Mouse (Mus musculus) forebrain, embryonic 16.5 days (tissue): ENCODE data around the gene Rgs14. TPM values are rescaled to one million over a fixed set of nuclear protein-coding genes. Genes with fewer than 3 reads are reported as not detected.

Experiments used
- ATAC-seq: fragments of 200-750 bp; cut with Nextera tagmentation; 2 replicates; pipeline ENCODE4 v1.8.0; 2017; ENCODE audit warnings: mild to moderate bottlenecking, moderate library complexity
- H3K27ac ChIP-seq: fragments of 300-500 bp; sonication (generic); 2 replicates; pipeline ENCODE4 v1.5.1; 2014; ENCODE audit warnings: low read length, control low read depth
- H3K27me3 ChIP-seq: fragments of 300-500 bp; sonication (generic); replicated peaks from 2 replicates; pipeline ENCODE4 v1.6.1; 2014; ENCODE audit warnings: low read length; ENCODE audit not compliant: control insufficient read depth, insufficient read depth
- H3K36me3 ChIP-seq: fragments of 300-500 bp; sonication (generic); 2 replicates; pipeline ENCODE4 v1.6.1; 2014; ENCODE audit not compliant: control insufficient read depth, insufficient read depth
- H3K4me1 ChIP-seq: fragments of 300-500 bp; sonication (generic); replicated peaks from 2 replicates; pipeline ENCODE4 v1.6.1; 2014; ENCODE audit warnings: low read length; ENCODE audit not compliant: control insufficient read depth, insufficient read depth
- H3K4me2 ChIP-seq: fragments of 300-500 bp; sonication (generic); 2 replicates; pipeline ENCODE4 v1.6.1; 2014; ENCODE audit warnings: mild to moderate bottlenecking, low read length, control low read depth
- H3K4me3 ChIP-seq: fragments of 300-500 bp; sonication (generic); replicated peaks from 2 replicates; pipeline ENCODE4 v1.5.1; 2014; ENCODE audit warnings: mild to moderate bottlenecking, low read length, control low read depth
- H3K9ac ChIP-seq: fragments of 300-500 bp; sonication (generic); replicated peaks from 2 replicates; pipeline ENCODE4 v1.6.1; 2014; ENCODE audit warnings: low read depth, low read length, control low read depth
- H3K9me3 ChIP-seq: fragments of 300-500 bp; sonication (generic); 2 replicates; pipeline ENCODE4 v1.6.1; 2016; ENCODE audit warnings: low read length; ENCODE audit not compliant: control insufficient read depth
- WGBS: fragments of 180-500 bp; shearing (Covaris S2); extraction: QIAGEN DNeasy Blood & Tissue Kit; methylation state at CpG from one replicate; pipeline ENCODE4 v1.1.7; 2014; 5-methylcytosine and 5-hydroxymethylcytosine counted together
- polyA plus RNA-seq: library from polyadenylated mRNA; unstranded; fragments of >200 nt; fragmentation: Nextera tagmentation; extraction: Ambion mirVana; gene quantifications from 2 replicates; pipeline ENCODE4 v1.2.1, GENCODE M21; 2015

Rgs14 gene
- polyA plus RNA-seq, 1 experiment from 2014 or later, result 1.4 TPM

DNA sequence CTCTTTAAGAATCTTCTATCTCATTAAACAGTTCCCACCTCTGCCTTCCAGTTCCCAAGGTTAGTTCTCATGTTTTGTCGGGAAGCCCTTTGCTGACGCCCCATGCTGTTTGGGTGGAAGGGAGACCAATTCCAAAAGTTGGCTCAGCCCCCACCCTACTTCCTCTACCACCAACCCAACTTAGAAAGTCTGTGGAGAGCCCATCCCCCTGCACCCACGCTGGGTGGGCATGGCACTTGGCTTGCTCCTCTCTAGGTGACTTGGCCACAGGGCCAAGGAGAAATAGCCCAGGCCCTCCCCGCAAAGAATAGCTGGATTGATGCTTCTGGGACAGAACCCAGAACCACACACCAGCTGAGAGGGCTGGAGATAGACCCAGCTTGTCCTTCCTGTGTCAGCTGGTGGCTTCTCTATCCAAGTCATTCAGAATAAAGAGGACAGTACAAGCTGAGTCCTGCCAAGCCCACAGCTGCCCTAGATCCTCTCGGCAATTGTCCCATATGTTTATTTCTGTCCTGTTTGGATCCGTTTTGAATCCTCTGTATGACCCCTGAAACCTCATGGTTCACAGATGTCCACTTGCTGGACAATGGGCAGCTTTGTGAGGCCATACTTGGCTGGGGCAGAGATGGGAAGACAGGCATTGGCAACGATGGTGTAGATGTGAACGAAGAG lies 1.6 kb downstream of the Rgs14 start:
- no peak overlapping the region for H3K9ac ChIP-seq
- H3K27me3 ChIP-seq, result peaks cover 2% of the 10 kb centered on the region; the same call in 1 of the 2 replicates
- H3K36me3 ChIP-seq, result no peaks in the 10 kb centered on the region
- 76% methylated on average over 8 of the region's 8 CpGs for WGBS
- H3K4me1 ChIP-seq, result no peaks in the 10 kb centered on the region
- no peak overlapping the region for H3K4me2 ChIP-seq
- no peak for ATAC-seq
- H3K4me3 ChIP-seq, result no peak overlapping the region
- no peaks in the 10 kb centered on the region for H3K9me3 ChIP-seq
- no peak overlapping the region for H3K27ac ChIP-seq

DNA sequence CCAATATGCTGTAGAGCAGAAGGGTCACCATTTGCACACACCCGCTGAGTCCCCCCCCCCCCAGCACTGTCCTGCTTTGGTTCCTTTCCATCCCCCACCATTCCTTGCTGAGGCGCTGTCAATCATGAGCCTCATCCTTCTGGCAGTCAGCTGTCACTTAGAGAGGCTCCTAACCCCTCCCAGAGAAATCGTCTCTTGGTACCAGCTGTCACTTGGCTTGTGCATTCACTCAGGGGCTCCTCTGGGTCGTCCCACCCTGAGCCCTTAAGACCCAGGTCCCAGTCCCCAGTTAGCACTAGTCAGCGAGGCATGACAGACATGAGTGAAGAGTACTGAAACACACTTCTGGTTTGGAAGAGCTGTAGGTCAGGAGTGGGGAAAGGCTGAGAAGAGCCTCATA lies 2.2 kb downstream of the Rgs14 start:
- Histone ChIP-seq H3K4me1 (no peaks in the 10 kb centered on the region), H3K27me3 (peaks cover 2% of the 10 kb centered on the region; the same call in 1 of the 2 replicates), H3K27ac (no peak overlapping the region), H3K4me2 (no peak overlapping the region), H3K9me3 (no peaks in the 10 kb centered on the region), H3K36me3 (no peaks in the 10 kb centered on the region), H3K9ac (no peak overlapping the region), H3K4me3 (no peak overlapping the region)
- 56% methylated on average over 5 of the region's 5 CpGs for WGBS
- ATAC-seq, result no peak

DNA sequence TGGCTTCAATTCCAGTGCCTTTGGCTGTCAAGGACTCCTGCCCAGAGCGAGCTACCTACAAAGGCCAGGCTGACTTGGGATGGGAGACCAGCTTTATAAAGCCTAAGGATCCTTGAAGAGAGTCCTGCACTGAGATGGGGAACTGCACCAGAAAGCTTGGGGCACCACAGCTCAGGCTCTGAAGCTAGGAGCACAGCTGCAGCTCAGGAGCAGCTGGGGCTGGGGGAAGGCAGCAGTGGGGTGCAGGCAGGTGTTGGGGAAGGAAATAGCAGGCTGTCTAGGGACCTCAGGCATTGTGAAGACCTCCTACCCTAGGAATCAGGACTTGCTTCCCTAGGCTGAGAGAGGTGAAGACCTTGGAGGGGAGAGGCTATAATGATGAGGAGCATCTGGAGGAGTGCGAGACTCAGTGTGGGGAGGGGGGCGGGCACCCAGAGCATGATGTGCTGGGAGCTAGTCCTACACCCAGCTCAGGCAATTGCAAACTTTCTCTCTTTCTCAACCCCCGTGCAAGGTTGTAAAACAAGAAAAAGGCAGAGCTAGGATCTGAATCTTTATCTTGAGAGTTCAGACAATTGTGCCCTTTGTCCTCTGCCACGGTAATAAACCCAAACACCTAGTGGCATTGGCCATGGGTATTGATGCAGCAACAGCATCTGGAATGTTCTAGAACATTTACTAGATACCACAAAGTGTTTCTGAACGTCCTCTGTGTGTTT lies 4.8 kb downstream of the Rgs14 start:
- 70% methylated on average over 6 of the region's 6 CpGs for WGBS

DNA sequence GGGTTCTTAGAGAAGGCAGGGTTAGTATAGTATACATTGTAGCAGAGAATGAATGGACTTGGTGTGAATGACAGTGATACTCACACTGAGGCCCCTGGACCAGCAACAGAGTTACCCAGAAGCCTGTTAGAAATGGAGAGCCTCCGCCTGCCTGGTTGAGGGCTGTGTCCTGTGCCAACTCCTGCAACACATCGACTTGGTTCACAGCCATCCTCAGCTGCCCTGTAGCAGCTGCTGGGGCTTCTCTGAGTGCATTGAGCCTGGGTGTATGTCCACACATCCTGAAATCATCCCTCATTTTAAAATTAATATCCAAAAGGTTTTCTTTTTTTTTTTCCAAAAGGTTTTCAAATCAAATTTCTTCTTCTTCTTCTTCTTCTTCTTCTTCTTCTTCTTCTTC lies 6.3 kb downstream of the Rgs14 start:
- H3K4me2 ChIP-seq, result no peak overlapping the region
- H3K4me3 ChIP-seq, result no peak overlapping the region
- H3K9me3 ChIP-seq, result no peaks in the 10 kb centered on the region
- peaks cover 33% of the 10 kb centered on the region for H3K27me3 ChIP-seq
- no peak overlapping the region for H3K27ac ChIP-seq
- no peaks in the 10 kb centered on the region for H3K4me1 ChIP-seq
- no peak for ATAC-seq
- H3K36me3 ChIP-seq, result no peaks in the 10 kb centered on the region
- WGBS, result 55% methylated on average over 2 of the region's 2 CpGs
- H3K9ac ChIP-seq, result no peak overlapping the region

More for the DNA sequence above, 4.8 kb downstream of the Rgs14 start:
- no peaks in the 10 kb centered on the region for H3K9me3 ChIP-seq
- H3K4me1 ChIP-seq, result no peaks in the 10 kb centered on the region
- H3K4me3 ChIP-seq, result no peak overlapping the region
- H3K27ac ChIP-seq, result no peak overlapping the region
- ATAC-seq, result no peak
- H3K27me3 ChIP-seq, result peaks cover 20% of the 10 kb centered on the region
- H3K4me2 ChIP-seq, result no peak overlapping the region
- H3K9ac ChIP-seq, result no peak overlapping the region
- no peaks in the 10 kb centered on the region for H3K36me3 ChIP-seq

DNA sequence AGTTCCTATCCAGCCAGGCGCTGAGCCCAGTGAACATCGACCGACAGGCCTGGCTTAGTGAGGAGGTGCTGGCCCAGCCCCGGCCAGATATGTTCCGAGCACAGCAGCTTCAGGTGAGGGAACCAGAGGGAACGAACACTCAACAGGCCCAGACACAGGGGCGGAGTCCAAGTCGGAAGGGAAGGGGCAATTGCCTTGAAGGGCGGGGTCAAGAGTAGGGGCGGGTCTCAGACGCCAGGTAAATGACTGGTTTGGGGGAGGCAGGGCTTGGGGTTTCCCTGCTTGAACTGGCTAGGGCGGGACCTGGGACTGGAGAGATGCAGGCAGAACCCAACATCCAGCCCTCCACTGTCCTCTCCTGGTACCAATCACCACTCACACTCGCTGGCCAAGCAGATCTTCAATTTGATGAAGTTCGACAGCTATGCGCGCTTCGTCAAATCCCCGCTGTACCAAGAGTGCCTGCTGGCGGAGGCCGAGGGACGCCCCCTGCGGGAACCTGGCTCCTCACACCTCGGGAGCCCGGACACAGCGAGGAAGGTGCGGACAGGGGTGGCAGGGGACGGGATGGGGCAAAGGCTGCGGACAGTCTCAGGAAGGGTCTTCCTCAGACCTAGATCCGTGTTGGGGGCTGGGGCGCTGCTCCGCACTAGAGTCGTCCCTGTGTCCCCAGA lies 9.5 kb downstream of the Rgs14 start:
- no peak for ATAC-seq
- Histone ChIP-seq H3K27ac (no peak overlapping the region), H3K4me2 (no peak overlapping the region), H3K4me3 (no peak overlapping the region), H3K9ac (no peak overlapping the region), H3K9me3 (no peaks in the 10 kb centered on the region), H3K36me3 (no peaks in the 10 kb centered on the region), H3K27me3 (peaks cover 37% of the 10 kb centered on the region), H3K4me1 (no peaks in the 10 kb centered on the region)
- 4% methylated on average over 32 of the region's 32 CpGs for WGBS

DNA sequence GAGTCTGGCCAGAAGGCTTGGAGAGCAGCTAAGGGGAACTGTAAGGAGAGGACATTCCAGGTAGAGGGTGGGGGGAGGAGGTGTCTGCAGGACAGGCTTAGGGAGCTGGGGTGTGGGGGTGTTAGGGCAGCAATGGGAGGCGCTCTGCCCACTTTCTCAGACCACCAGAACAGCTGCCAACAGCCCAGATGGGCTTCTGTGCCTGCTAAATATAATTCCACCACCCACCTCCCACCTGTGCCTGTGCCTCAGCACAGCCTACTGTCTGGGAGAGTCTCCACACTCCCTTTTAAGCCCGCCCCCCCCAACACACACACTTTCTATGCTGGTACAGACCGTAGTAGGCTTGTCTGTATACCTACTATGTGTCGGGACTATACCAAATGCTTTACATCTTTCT lies 12.3 kb downstream of the Rgs14 start:
- no peak for ATAC-seq
- WGBS, result 72% methylated on average over 4 of the region's 4 CpGs
- Histone ChIP-seq H3K27me3 (peaks cover 37% of the 10 kb centered on the region), H3K9ac (no peak overlapping the region), H3K4me1 (no peaks in the 10 kb centered on the region), H3K9me3 (no peaks in the 10 kb centered on the region), H3K4me2 (no peak overlapping the region), H3K4me3 (no peak overlapping the region), H3K27ac (no peak overlapping the region), H3K36me3 (no peaks in the 10 kb centered on the region)

DNA sequence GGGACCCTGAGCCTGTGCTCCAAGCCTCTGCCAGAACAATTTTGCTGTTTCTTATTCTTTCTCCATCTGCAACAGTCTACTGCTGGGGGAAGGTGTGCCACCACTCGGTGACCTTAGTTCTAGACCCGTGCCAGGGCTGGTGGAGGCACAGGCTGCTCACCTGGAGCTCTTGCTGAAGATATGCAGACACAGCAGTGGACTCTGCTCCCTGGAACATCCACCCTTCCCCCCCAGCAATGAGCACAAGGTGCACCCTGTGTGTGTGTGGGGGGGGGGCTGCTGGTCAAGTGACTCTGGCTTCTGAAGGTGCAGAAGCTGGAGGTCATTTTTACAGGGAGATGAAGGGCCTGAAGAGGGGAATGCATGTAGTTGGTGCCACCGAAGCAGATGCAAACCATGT lies 21.1 kb downstream of the Rgs14 start:
- no peaks in the 10 kb centered on the region for H3K27me3 ChIP-seq
- no peak overlapping the region for H3K27ac ChIP-seq
- 84% methylated on average over 3 of the region's 3 CpGs for WGBS
- no peak overlapping the region for H3K4me2 ChIP-seq
- H3K9me3 ChIP-seq, result no peaks in the 10 kb centered on the region
- H3K36me3 ChIP-seq, result no peaks in the 10 kb centered on the region
- no peak overlapping the region for H3K9ac ChIP-seq
- no peaks in the 10 kb centered on the region for H3K4me1 ChIP-seq
- no peak overlapping the region for H3K4me3 ChIP-seq
- no peak for ATAC-seq

DNA sequence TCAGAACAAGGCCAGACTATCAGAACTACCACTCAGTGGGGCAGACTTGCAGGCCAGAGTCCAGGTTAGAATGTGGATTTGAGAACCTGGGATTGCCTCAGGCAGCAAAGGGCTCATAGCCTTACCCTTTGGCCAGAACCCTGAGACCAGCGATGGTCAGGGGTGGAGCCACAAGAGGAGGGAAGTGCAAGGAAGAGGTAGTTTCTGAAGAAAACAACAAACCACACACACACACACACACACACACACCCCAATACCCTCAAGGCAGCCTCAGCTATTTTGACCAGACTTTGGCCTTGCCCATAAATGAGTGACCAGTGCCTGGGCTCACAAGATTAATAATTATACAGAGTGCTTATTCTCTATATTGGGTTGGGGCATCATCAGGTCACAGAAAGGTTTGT lies 22.1 kb downstream of the Rgs14 start:
- WGBS, result 94% methylated on average over 1 of the region's 1 CpGs
- ATAC-seq, result no peak

DNA sequence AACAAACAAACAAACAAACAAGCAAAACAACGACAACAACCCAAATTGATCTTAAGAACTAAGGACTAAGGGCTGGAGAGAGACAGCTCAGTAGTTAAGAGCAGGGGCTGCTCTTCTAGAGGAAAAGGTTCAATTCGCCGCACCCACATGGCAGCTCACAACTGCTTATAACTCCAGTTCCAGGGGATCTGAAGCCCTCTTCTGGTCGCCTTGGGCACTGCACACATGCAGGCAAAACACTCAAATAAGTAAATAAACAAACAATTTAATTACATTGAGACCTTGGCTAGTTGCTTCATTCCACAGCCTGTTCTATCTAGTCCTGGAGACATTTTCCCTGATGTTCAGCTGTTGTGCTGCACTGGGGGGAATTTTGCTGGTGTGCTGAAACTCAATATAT lies 23.4 kb downstream of the Rgs14 start:
- Histone ChIP-seq H3K4me1 (no peaks in the 10 kb centered on the region), H3K4me2 (no peak overlapping the region), H3K36me3 (no peaks in the 10 kb centered on the region), H3K9ac (no peak overlapping the region), H3K27ac (no peak overlapping the region), H3K4me3 (no peak overlapping the region), H3K9me3 (no peaks in the 10 kb centered on the region), H3K27me3 (no peaks in the 10 kb centered on the region)
- ATAC-seq, result no peak
- WGBS, result 67% methylated on average over 4 of the region's 4 CpGs

More for the DNA sequence above, 22.1 kb downstream of the Rgs14 start:
- H3K9ac ChIP-seq, result no peak overlapping the region
- H3K9me3 ChIP-seq, result no peaks in the 10 kb centered on the region
- H3K4me2 ChIP-seq, result no peak overlapping the region
- H3K36me3 ChIP-seq, result no peaks in the 10 kb centered on the region
- no peak overlapping the region for H3K4me3 ChIP-seq
- H3K27me3 ChIP-seq, result no peaks in the 10 kb centered on the region
- no peaks in the 10 kb centered on the region for H3K4me1 ChIP-seq
- no peak overlapping the region for H3K27ac ChIP-seq
